ENCODE assay signal across 19 mouse cellular contexts in the genomic region with DNA sequence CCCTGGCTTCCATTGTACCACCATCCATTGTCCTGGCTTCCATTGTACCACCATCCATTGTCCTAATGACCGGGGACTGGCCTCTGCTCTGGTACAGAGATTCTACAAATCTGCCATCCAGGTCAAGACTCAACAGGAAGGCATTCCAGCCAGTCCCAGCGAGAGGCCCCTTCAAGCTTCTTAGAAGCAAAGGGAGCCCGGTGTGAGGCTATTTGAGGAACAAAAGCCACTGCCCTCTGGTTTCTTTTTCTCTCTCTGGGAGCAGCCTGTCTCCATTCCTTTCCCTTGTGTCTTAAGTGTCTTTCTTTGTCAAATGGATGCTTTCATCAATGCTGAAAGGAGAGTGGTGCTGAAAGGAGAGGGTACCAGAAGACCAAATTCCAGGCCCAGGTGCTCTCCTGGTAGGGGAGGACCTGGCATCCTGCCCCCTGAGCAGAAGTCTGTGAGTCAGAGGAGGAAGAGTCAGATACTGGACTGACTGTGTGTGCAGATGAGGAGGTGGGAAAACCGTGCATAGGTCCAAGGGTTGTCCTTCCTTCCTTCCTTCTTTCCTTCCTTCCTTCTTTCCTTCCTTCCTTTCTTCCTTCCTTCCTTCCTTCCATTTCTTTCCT. TPM values are rescaled to one million over a fixed set of nuclear protein-coding genes. Genes with fewer than 3 reads are reported as not detected.
DNase-seq lines count a peak whose midpoint lies in the region; ATAC-seq lines count a peak whose summit lies in the region.
"Had no signal": no experiment of that assay in that cellular context is flagged by ENCODE, and none has a peak within 500 bp of the region (broad histone marks: within the 10 kb centered on the region; RNA-seq: fewer than 3 reads in every experiment).

No protein-coding gene starts in this region.

- WGBS in midbrain, embryonic 10.5 days: 12% methylated on average over 4 of the region's 4 CpGs
- 9% methylated on average over 4 of the region's 4 CpGs for WGBS in midbrain, embryonic 11.5 days
- 14% methylated on average over 4 of the region's 4 CpGs for WGBS in neural tube, embryonic 11.5 days

- H3K4me2 ChIP-seq in midbrain, embryonic 11.5 days: no peak overlapping the region
- no peak overlapping the region for H3K4me2 ChIP-seq in neural tube, embryonic 11.5 days (ENCODE audit: low read depth)
- H3K4me2 ChIP-seq: embryonic facial prominence, embryonic 15.5 days; hindbrain, embryonic 14.5 days; kidney, embryonic 15.5 days; liver, embryonic 11.5 days; lung, embryonic 14.5 days had no signal

- 0 out of 2 replicates have a peak, but pooled peaks cover under 1% of the 10 kb centered on the region for H3K9me3 ChIP-seq in midbrain, embryonic 10.5 days (replicated peaks)
- no peaks in the 10 kb centered on the region for H3K9me3 ChIP-seq in midbrain, embryonic 11.5 days (ENCODE audit: control insufficient read depth, low read length)
- no peaks in the 10 kb centered on the region for H3K9me3 ChIP-seq in neural tube, embryonic 11.5 days (ENCODE audit: control insufficient read depth, low read length)
- H3K9me3 ChIP-seq: embryonic facial prominence, embryonic 15.5 days; kidney, embryonic 15.5 days; limb, embryonic 10.5 days had no signal

- no peak for ATAC-seq in midbrain, embryonic 11.5 days (ENCODE audit: low FRiP score)
- ATAC-seq in neural tube, embryonic 11.5 days (ENCODE audit: insufficient read depth, low FRiP score, low TSS enrichment): no peak
- ATAC-seq: intestine, embryonic 16.5 days had no signal

- H3K4me1 ChIP-seq in midbrain, embryonic 10.5 days: peaks cover 12% of the 10 kb centered on the region
- peaks cover 2% of the 10 kb centered on the region; the same call in 1 of the 2 replicates for H3K4me1 ChIP-seq in midbrain, embryonic 11.5 days (ENCODE audit: control insufficient read depth, insufficient read depth, low read length)
- peaks cover 2% of the 10 kb centered on the region; the same call in 1 of the 2 replicates for H3K4me1 ChIP-seq in neural tube, embryonic 11.5 days (ENCODE audit: control insufficient read depth, insufficient read depth, low read length)
- H3K4me1 ChIP-seq: embryonic facial prominence, embryonic 15.5 days; kidney, embryonic 15.5 days; limb, embryonic 10.5 days had no signal

- H3K27ac ChIP-seq in midbrain, embryonic 10.5 days (replicated peaks): peak overlapping the region; percentile 28; the same call in 1 of the 2 replicates
- H3K27ac ChIP-seq in midbrain, embryonic 11.5 days (ENCODE audit: low read depth, low read length): no peak overlapping the region
- no peak overlapping the region for H3K27ac ChIP-seq in neural tube, embryonic 11.5 days (ENCODE audit: low read depth, low read length)
- H3K27ac ChIP-seq: embryonic facial prominence, embryonic 15.5 days; hindbrain, embryonic 14.5 days; kidney, embryonic 15.5 days; limb, embryonic 10.5 days; macrophage had no signal

- H3K4me3 ChIP-seq in midbrain, embryonic 10.5 days: no peak overlapping the region
- H3K4me3 ChIP-seq in midbrain, embryonic 11.5 days (ENCODE audit: low read depth, low read length): no peak overlapping the region
- H3K4me3 ChIP-seq in neural tube, embryonic 11.5 days (ENCODE audit: low read depth, low read length): no peak overlapping the region
- H3K4me3 ChIP-seq: embryonic facial prominence, embryonic 15.5 days; kidney, embryonic 15.5 days; limb, embryonic 10.5 days; myocyte had no signal

- no peak overlapping the region for H3K9ac ChIP-seq in midbrain, embryonic 11.5 days (ENCODE audit: low read length)
- H3K9ac ChIP-seq in neural tube, embryonic 11.5 days (ENCODE audit: low read length): no peak overlapping the region
- H3K9ac ChIP-seq: embryonic facial prominence, embryonic 15.5 days; hindbrain, embryonic 14.5 days; kidney, embryonic 15.5 days; lung, embryonic 14.5 days had no signal

- peak; percentile 39 for DNase-seq in midbrain, embryonic 10.5 days (ENCODE audit: low spot score)
- DNase-seq in midbrain, embryonic 11.5 days (ENCODE audit: low spot score, missing footprints): no peak
- peak; percentile 29 for DNase-seq in NIH3T3 (ENCODE audit: low read depth)
- DNase-seq in cerebellum, postnatal 25 days: peak; percentile 66 to 83
- DNase-seq in neural tube, embryonic 11.5 days (ENCODE audit: low spot score): peak; percentile 43
- no peak for DNase-seq in kidney, postnatal 10 days
- no peak for DNase-seq in frontal cortex, adult 2 months (ENCODE audit: extremely low spot score in 1 of 2, low spot score in 1 of 2)
- DNase-seq: gastrocnemius, postnatal 36 days; lung, embryonic 14.5 days; midbrain, embryonic 14.5 days; thymus, postnatal 14 days had no signal

- H3K27me3 ChIP-seq in midbrain, embryonic 10.5 days (ENCODE audit: low read depth, poor library complexity, severe bottlenecking): no peaks in the 10 kb centered on the region
- H3K27me3 ChIP-seq in midbrain, embryonic 11.5 days (ENCODE audit: control insufficient read depth, insufficient read depth, low read length): no peaks in the 10 kb centered on the region
- H3K27me3 ChIP-seq in neural tube, embryonic 11.5 days (ENCODE audit: control insufficient read depth, insufficient read depth, low read length): no peaks in the 10 kb centered on the region
- H3K27me3 ChIP-seq: embryonic facial prominence, embryonic 15.5 days; kidney, embryonic 15.5 days had no signal

- no peaks in the 10 kb centered on the region for H3K36me3 ChIP-seq in midbrain, embryonic 10.5 days
- no peaks in the 10 kb centered on the region for H3K36me3 ChIP-seq in midbrain, embryonic 11.5 days (ENCODE audit: control insufficient read depth, insufficient read depth, low read length)
- no peaks in the 10 kb centered on the region for H3K36me3 ChIP-seq in neural tube, embryonic 11.5 days (ENCODE audit: control insufficient read depth, insufficient read depth, low read length)
- H3K36me3 ChIP-seq: embryonic facial prominence, embryonic 15.5 days; kidney, embryonic 15.5 days; limb, embryonic 10.5 days had no signal

RNA-seq across cellular contexts. Expression of a gene that starts 16.8 kb away (rescaled TPM):
- 30.9 and 40.7 TPM in 2 replicates for polyA plus RNA-seq in midbrain, embryonic 10.5 days (2016; fragmentation: Nextera tagmentation; extraction: Ambion mirVana)
- polyA plus RNA-seq in midbrain, embryonic 11.5 days (2014; fragmentation: Nextera tagmentation; extraction: Ambion mirVana): 42.1 and 44.1 TPM in 2 replicates
- polyA plus RNA-seq in neural tube, embryonic 11.5 days (2014; fragmentation: Nextera tagmentation; extraction: Ambion mirVana): 70.2 and 74.4 TPM in 2 replicates
- polyA plus RNA-seq in frontal cortex, adult 2 months (2012; rRNA removed): 14.2 and 14.4 TPM in 2 replicates

Comparison
In these comparisons a context has a peak if more than half of its experiments do, and no peak if none do; other contexts are left out.
1. DNase-seq: peak in midbrain, embryonic 10.5 days (single experiment), NIH3T3 (single experiment), cerebellum, postnatal 25 days (2 of 2) and neural tube, embryonic 11.5 days (single experiment); none in midbrain, embryonic 11.5 days (single experiment), kidney, postnatal 10 days (single experiment) and frontal cortex, adult 2 months (0 of 2).